In the genomic region with DNA sequence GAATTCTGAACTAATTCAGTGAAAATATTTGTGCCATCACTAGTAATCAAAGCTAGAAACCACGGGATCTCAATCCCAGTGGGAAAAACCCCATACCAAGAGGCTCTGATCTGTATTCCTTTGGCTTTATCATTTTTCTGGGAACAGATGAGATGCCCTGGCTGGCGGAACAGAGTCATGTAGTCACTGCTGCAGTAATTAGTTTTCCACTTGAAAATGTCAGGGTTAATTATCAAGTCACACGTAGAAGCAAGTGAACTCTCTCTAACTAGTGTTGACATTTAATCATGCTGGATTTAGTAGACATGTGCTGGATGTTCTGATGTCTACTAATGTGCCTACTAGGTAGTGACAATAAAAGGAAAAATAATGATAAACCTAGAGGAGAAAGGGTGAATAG, we compare ENCODE assay signal across 23 mouse cellular contexts.
DNase-seq lines count a peak whose midpoint lies in the region; ATAC-seq and TF ChIP-seq lines count a peak whose summit lies in the region.
"Had no signal": no experiment of that assay in that cellular context is flagged by ENCODE, and none has a peak within 500 bp of the region (broad histone marks: within the 10 kb centered on the region; RNA-seq: fewer than 3 reads in every experiment).

No protein-coding gene starts in this region.

- H3K27ac ChIP-seq in hindbrain, postnatal 0 days, result no peak overlapping the region
- H3K27ac ChIP-seq in hindbrain, embryonic 12.5 days, result no peak overlapping the region
- no peak overlapping the region for H3K27ac ChIP-seq in midbrain, postnatal 0 days (ENCODE audit: low read depth, low read length)
- no peak overlapping the region for H3K27ac ChIP-seq in midbrain, embryonic 14.5 days (replicated peaks; ENCODE audit: low read depth, low read length)
- H3K27ac ChIP-seq: embryonic facial prominence, embryonic 13.5 days; embryonic facial prominence, embryonic 15.5 days; forebrain, embryonic 10.5 days; forebrain, embryonic 12.5 days had no signal

- 52% methylated on average over 3 of the region's 3 CpGs for WGBS in hindbrain, postnatal 0 days
- 57% methylated on average over 3 of the region's 3 CpGs for WGBS in hindbrain, embryonic 12.5 days
- 61% methylated on average over 3 of the region's 3 CpGs for WGBS in midbrain, postnatal 0 days
- 60% methylated on average over 3 of the region's 3 CpGs for WGBS in midbrain, embryonic 14.5 days

- H3K4me1 ChIP-seq in hindbrain, postnatal 0 days (ENCODE audit: insufficient read depth, low read length), result no peaks in the 10 kb centered on the region
- no peaks in the 10 kb centered on the region for H3K4me1 ChIP-seq in hindbrain, embryonic 12.5 days
- H3K4me1 ChIP-seq in midbrain, postnatal 0 days (ENCODE audit: insufficient read depth, low read length), result no peaks in the 10 kb centered on the region
- no peaks in the 10 kb centered on the region for H3K4me1 ChIP-seq in midbrain, embryonic 14.5 days (ENCODE audit: control insufficient read depth, insufficient read depth, low read length)
- H3K4me1 ChIP-seq: embryonic facial prominence, embryonic 13.5 days; embryonic facial prominence, embryonic 15.5 days; forebrain, embryonic 10.5 days; forebrain, embryonic 12.5 days had no signal

- no peaks in the 10 kb centered on the region for H3K36me3 ChIP-seq in hindbrain, postnatal 0 days (ENCODE audit: insufficient read depth, low read length)
- no peaks in the 10 kb centered on the region for H3K36me3 ChIP-seq in hindbrain, embryonic 12.5 days
- H3K36me3 ChIP-seq in midbrain, postnatal 0 days (ENCODE audit: insufficient read depth, low read length), result no peaks in the 10 kb centered on the region
- no peaks in the 10 kb centered on the region for H3K36me3 ChIP-seq in midbrain, embryonic 14.5 days (ENCODE audit: control insufficient read depth, insufficient read depth, low read length)
- H3K36me3 ChIP-seq: embryonic facial prominence, embryonic 13.5 days; embryonic facial prominence, embryonic 15.5 days; forebrain, embryonic 10.5 days; forebrain, embryonic 12.5 days had no signal

- no peaks in the 10 kb centered on the region for H3K27me3 ChIP-seq in hindbrain, postnatal 0 days (ENCODE audit: insufficient read depth, low read length)
- H3K27me3 ChIP-seq in hindbrain, embryonic 12.5 days, result no peaks in the 10 kb centered on the region
- no peaks in the 10 kb centered on the region for H3K27me3 ChIP-seq in midbrain, postnatal 0 days (ENCODE audit: insufficient read depth, low read length)
- H3K27me3 ChIP-seq in midbrain, embryonic 14.5 days (ENCODE audit: control insufficient read depth, insufficient read depth, low read length), result no peaks in the 10 kb centered on the region
- H3K27me3 ChIP-seq: embryonic facial prominence, embryonic 13.5 days; embryonic facial prominence, embryonic 15.5 days; forebrain, embryonic 12.5 days had no signal

- TF ChIP-seq CTCF in hindbrain, postnatal 0 days (IDR thresholded peaks at IDR 0.05; ENCODE audit: low read depth), result no peak
- no peak for TF ChIP-seq CTCF in midbrain, postnatal 0 days (IDR thresholded peaks at IDR 0.05)

- peak; percentile 55 for DNase-seq in hindbrain, postnatal 0 days (ENCODE audit: low spot score)
- DNase-seq in midbrain, postnatal 0 days (ENCODE audit: low spot score), result peak; percentile 46
- DNase-seq in midbrain, embryonic 14.5 days, result no peak
- DNase-seq in Muller cell, postnatal 12 days (ENCODE audit: inconsistent ontology term), result peak; percentile 62
- peak; percentile 72 for DNase-seq in retina, postnatal 1 day
- DNase-seq in testis, postnatal 10 days (ENCODE audit: low spot score), result no peak
- DNase-seq in urinary bladder, postnatal 36 days (ENCODE audit: low spot score in 2 of 2), result no peak
- DNase-seq: adrenal gland, postnatal 10 days; adrenal gland, postnatal 25 days; cerebellum, adult 11 months; cerebellum, adult 18-20 months; cerebellum, adult 8-10 months; cerebellum, adult 9-11 months; cerebellum, postnatal 36 days; embryo, embryonic 11 days had no signal

- no peaks in the 10 kb centered on the region for H3K9me3 ChIP-seq in hindbrain, postnatal 0 days (ENCODE audit: low read length)
- H3K9me3 ChIP-seq in hindbrain, embryonic 12.5 days (replicated peaks), result no peaks in the 10 kb centered on the region
- no peaks in the 10 kb centered on the region for H3K9me3 ChIP-seq in midbrain, postnatal 0 days (ENCODE audit: low read length)
- H3K9me3 ChIP-seq in midbrain, embryonic 14.5 days (ENCODE audit: control insufficient read depth, low read length), result no peaks in the 10 kb centered on the region
- H3K9me3 ChIP-seq: embryonic facial prominence, embryonic 13.5 days; embryonic facial prominence, embryonic 15.5 days; forebrain, embryonic 10.5 days; forebrain, embryonic 12.5 days had no signal

- peak; percentile 59 for ATAC-seq in hindbrain, postnatal 0 days
- ATAC-seq in hindbrain, embryonic 12.5 days (ENCODE audit: low FRiP score), result no peak
- ATAC-seq in midbrain, postnatal 0 days (ENCODE audit: low FRiP score), result no peak
- no peak for ATAC-seq in midbrain, embryonic 14.5 days (ENCODE audit: low FRiP score, low TSS enrichment)
- ATAC-seq: forebrain, embryonic 14.5 days; forebrain, embryonic 16.5 days had no signal

- no peak overlapping the region for H3K9ac ChIP-seq in hindbrain, postnatal 0 days (replicated peaks; ENCODE audit: low read length)
- no peak overlapping the region for H3K9ac ChIP-seq in hindbrain, embryonic 12.5 days
- no peak overlapping the region for H3K9ac ChIP-seq in midbrain, postnatal 0 days (replicated peaks; ENCODE audit: low read length, poor library complexity, severe bottlenecking)
- no peak overlapping the region for H3K9ac ChIP-seq in midbrain, embryonic 14.5 days (replicated peaks; ENCODE audit: low read length)
- H3K9ac ChIP-seq: embryonic facial prominence, embryonic 13.5 days; embryonic facial prominence, embryonic 15.5 days; forebrain, embryonic 12.5 days had no signal

- no peak overlapping the region for H3K4me2 ChIP-seq in hindbrain, postnatal 0 days (ENCODE audit: low read depth, low read length)
- no peak overlapping the region for H3K4me2 ChIP-seq in hindbrain, embryonic 12.5 days (replicated peaks)
- H3K4me2 ChIP-seq in midbrain, postnatal 0 days (ENCODE audit: low read depth, low read length, poor library complexity, severe bottlenecking), result no peak overlapping the region
- H3K4me2 ChIP-seq in midbrain, embryonic 14.5 days (ENCODE audit: low read length), result no peak overlapping the region
- H3K4me2 ChIP-seq: embryonic facial prominence, embryonic 13.5 days; embryonic facial prominence, embryonic 15.5 days; forebrain, embryonic 12.5 days had no signal

- no peak overlapping the region for H3K4me3 ChIP-seq in hindbrain, postnatal 0 days (ENCODE audit: low read length)
- no peak overlapping the region for H3K4me3 ChIP-seq in hindbrain, embryonic 12.5 days
- H3K4me3 ChIP-seq in midbrain, postnatal 0 days (ENCODE audit: low read depth, low read length), result no peak overlapping the region
- no peak overlapping the region for H3K4me3 ChIP-seq in midbrain, embryonic 14.5 days (replicated peaks; ENCODE audit: low read depth, low read length)
- H3K4me3 ChIP-seq: embryonic facial prominence, embryonic 13.5 days; embryonic facial prominence, embryonic 15.5 days; erythroblast, embryonic 14.5 days; forebrain, embryonic 10.5 days; forebrain, embryonic 12.5 days had no signal

Comparison
In these comparisons a context has a peak if more than half of its experiments do, and no peak if none do; other contexts are left out.
1. DNase-seq: peak in hindbrain, postnatal 0 days (single experiment), midbrain, postnatal 0 days (single experiment), Muller cell, postnatal 12 days (single experiment) and retina, postnatal 1 day (single experiment); none in midbrain, embryonic 14.5 days (single experiment), testis, postnatal 10 days (single experiment) and urinary bladder, postnatal 36 days (0 of 2).